Mouse (Mus musculus): Measurements from ENCODE around the gene Mfsd8. TPM values are rescaled to one million over a fixed set of nuclear protein-coding genes. Genes with fewer than 3 reads are reported as not detected.

The Mfsd8 gene
- polyA plus RNA-seq, 1 experiment: 2.6 TPM

DNA sequence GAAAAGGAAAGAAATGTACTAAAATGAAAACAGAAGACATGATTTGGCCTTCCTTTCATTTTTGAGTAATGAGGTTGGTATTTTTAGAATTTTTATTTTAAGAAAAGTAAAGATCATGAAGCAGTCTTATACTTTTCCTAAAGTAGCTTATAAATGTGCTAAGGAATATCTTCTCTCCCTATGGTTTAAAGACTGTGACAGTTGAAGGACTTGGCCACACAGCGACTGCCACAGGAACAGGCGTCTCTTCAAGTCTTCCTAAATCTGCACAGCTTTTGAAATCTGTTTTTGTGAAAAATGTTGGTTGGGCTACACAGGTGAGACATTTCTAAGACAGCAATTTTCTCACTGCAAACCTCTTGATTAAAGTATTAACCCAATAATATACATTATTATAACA is 33.4 kb downstream of the Mfsd8 start:
- TF ChIP-seq POLR2A (IDR thresholded peaks at IDR 0.05; ENCODE audit: low read depth, low read length) (no peak), CTCF (IDR thresholded peaks at IDR 0.05; ENCODE audit: extremely low read depth, insufficient read depth, insufficient read length, insufficient replicate concordance) (no peak)
- 99% methylated on average over 2 of the region's 2 CpGs for WGBS
- H3K4me3 ChIP-seq (ENCODE audit: extremely low read depth, insufficient read depth, insufficient read length): no peak overlapping the region
- no peaks in the 10 kb centered on the region for H3K27me3 ChIP-seq (ENCODE audit: control insufficient read depth, insufficient read depth, low read length)
- no peaks in the 10 kb centered on the region for H3K4me1 ChIP-seq (ENCODE audit: control insufficient read depth, insufficient read depth, insufficient read length)
- no peak overlapping the region for H3K27ac ChIP-seq (ENCODE audit: insufficient read depth, low read length)
- H3K36me3 ChIP-seq (ENCODE audit: control insufficient read depth, insufficient read depth, low read length): peaks cover 9% of the 10 kb centered on the region
- no peak for DNase-seq (ENCODE audit: low read depth in 1 of 2, low spot score in 2 of 2)

DNA sequence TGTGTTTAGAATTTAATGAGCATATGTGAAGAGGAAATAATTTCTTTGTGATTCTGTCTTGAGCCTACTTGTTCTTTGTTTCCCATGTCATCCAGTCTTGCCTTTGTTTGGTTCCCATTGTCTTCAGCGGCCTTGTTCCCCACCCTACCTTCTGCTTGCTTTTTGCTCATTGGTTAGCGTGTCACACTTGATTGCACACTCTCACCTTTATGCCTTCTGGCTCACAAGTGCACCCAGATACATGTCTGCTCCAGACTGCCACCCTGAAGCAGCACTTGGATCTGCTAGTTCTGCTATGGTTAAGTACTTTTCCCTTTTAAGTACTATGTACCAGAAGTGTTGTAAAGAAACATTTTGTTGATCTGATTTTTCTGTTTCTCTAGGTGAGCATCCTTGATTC is 36.8 kb downstream of the Mfsd8 start:
- H3K4me3 ChIP-seq (ENCODE audit: extremely low read depth, insufficient read depth, insufficient read length): no peak overlapping the region
- H3K36me3 ChIP-seq (ENCODE audit: control insufficient read depth, insufficient read depth, low read length): peaks cover 8% of the 10 kb centered on the region
- WGBS: 92% methylated on average over 2 of the region's 2 CpGs
- no peak for TF ChIP-seq POLR2A (IDR thresholded peaks at IDR 0.05; ENCODE audit: low read depth, low read length)
- TF ChIP-seq CTCF (IDR thresholded peaks at IDR 0.05; ENCODE audit: extremely low read depth, insufficient read depth, insufficient read length, insufficient replicate concordance): no peak
- DNase-seq (ENCODE audit: low read depth in 1 of 2, low spot score in 2 of 2): no peak
- no peak overlapping the region for H3K27ac ChIP-seq (ENCODE audit: insufficient read depth, low read length)
- H3K4me1 ChIP-seq (ENCODE audit: control insufficient read depth, insufficient read depth, insufficient read length): no peaks in the 10 kb centered on the region
- H3K27me3 ChIP-seq (ENCODE audit: control insufficient read depth, insufficient read depth, low read length): no peaks in the 10 kb centered on the region

DNA sequence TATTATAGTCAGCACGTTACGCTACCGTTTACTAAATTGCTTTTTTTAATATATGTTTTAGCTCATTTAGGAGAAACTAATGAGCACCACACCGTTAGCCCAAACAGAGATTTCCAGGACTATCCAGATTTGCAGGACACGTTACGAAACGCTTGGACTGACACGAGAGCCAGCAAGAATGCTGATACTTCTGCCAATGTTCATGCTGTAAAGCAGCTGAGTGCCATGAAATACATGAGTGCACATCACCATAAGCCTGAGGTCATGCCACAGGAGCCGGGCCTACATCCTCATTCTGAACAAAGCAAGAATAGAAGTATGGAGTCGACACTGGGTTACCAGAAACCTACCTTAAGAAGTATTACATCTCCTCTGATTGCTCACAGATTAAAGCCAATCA is 38.0 kb downstream of the Mfsd8 start:
- no peak for DNase-seq (ENCODE audit: low read depth in 1 of 2, low spot score in 2 of 2)
- no peak for TF ChIP-seq POLR2A (IDR thresholded peaks at IDR 0.05; ENCODE audit: low read depth, low read length)
- no peak; the same call in 1 of the 2 replicates for TF ChIP-seq CTCF (IDR thresholded peaks at IDR 0.05; ENCODE audit: extremely low read depth, insufficient read depth, insufficient read length, insufficient replicate concordance)
- WGBS: 96% methylated on average over 10 of the region's 10 CpGs
- H3K4me1 ChIP-seq (ENCODE audit: control insufficient read depth, insufficient read depth, insufficient read length): no peaks in the 10 kb centered on the region
- no peak overlapping the region for H3K4me3 ChIP-seq (ENCODE audit: extremely low read depth, insufficient read depth, insufficient read length)
- H3K27ac ChIP-seq (ENCODE audit: insufficient read depth, low read length): no peak overlapping the region
- H3K36me3 ChIP-seq (ENCODE audit: control insufficient read depth, insufficient read depth, low read length): peaks cover 7% of the 10 kb centered on the region
- no peaks in the 10 kb centered on the region for H3K27me3 ChIP-seq (ENCODE audit: control insufficient read depth, insufficient read depth, low read length)

DNA sequence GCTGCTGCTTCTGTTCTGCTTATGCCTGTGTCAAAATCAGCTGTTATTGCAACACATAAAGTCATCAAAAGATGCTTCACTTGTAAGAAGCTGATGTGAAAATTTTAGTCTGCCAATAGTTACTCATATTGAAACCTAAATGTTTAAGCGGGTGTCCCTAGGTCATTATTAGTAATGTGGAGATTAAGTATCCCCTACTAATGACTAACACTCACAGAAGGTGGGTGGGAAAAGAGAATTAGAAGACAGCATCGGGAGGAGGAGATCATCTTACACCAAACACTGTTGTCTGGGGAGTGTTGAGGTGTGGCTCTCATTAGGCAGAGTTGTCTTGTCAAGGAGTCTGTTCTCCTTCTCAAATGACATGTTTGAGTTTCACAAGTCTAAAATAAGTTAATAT is 39.8 kb downstream of the Mfsd8 start:
- no peaks in the 10 kb centered on the region for H3K4me1 ChIP-seq (ENCODE audit: control insufficient read depth, insufficient read depth, insufficient read length)
- no peak overlapping the region for H3K27ac ChIP-seq (ENCODE audit: insufficient read depth, low read length)
- H3K36me3 ChIP-seq (ENCODE audit: control insufficient read depth, insufficient read depth, low read length): peaks cover 5% of the 10 kb centered on the region
- no peak for TF ChIP-seq CTCF (IDR thresholded peaks at IDR 0.05; ENCODE audit: extremely low read depth, insufficient read depth, insufficient read length, insufficient replicate concordance)
- no peak for TF ChIP-seq POLR2A (IDR thresholded peaks at IDR 0.05; ENCODE audit: low read depth, low read length)
- DNase-seq (ENCODE audit: low read depth in 1 of 2, low spot score in 2 of 2): no peak
- H3K4me3 ChIP-seq (ENCODE audit: extremely low read depth, insufficient read depth, insufficient read length): no peak overlapping the region
- H3K27me3 ChIP-seq (ENCODE audit: control insufficient read depth, insufficient read depth, low read length): no peaks in the 10 kb centered on the region
- WGBS: 88% methylated on average over 2 of the region's 2 CpGs

DNA sequence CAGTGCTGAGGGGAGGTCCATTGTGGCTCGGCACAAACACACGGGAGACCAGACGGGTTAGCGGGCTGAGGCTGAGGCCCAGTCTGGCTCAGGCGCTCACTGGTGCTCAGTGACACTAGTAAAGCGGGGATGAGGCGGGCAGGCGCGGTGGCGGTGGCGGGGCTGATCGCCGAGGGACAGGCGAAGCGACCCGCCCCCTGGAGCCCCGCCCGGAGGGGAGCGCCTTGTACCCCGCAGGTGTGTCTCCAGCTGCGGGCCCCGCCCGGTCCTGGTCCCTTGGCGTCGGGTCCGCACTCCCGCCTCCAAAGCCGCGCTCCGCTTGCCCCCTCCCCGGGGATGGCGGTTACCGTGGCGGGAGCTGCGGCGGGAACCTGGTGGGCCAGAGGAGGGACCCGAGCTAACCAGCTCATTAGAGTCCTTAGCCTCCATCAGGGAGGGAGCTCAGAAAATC is 46.3 kb downstream of the Mfsd8 start:
- peak overlapping the region; percentile 35; the same call in 1 of the 2 replicates for H3K27ac ChIP-seq (ENCODE audit: insufficient read depth, low read length)
- peaks cover 2% of the 10 kb centered on the region; the same call in 1 of the 2 replicates for H3K36me3 ChIP-seq (ENCODE audit: control insufficient read depth, insufficient read depth, low read length)
- DNase-seq (ENCODE audit: low read depth in 1 of 2, low spot score in 2 of 2): peak in 1 of 2 experiments; percentile 37
- WGBS: under 1% methylated on average over 37 of the region's 37 CpGs
- no peaks in the 10 kb centered on the region for H3K27me3 ChIP-seq (ENCODE audit: control insufficient read depth, insufficient read depth, low read length)
- peaks cover 6% of the 10 kb centered on the region for H3K4me1 ChIP-seq (ENCODE audit: control insufficient read depth, insufficient read depth, insufficient read length)
- H3K4me3 ChIP-seq (ENCODE audit: extremely low read depth, insufficient read depth, insufficient read length): peak overlapping the region; percentile 87
- no peak for TF ChIP-seq POLR2A (IDR thresholded peaks at IDR 0.05; ENCODE audit: low read depth, low read length)
- no peak for TF ChIP-seq CTCF (IDR thresholded peaks at IDR 0.05; ENCODE audit: extremely low read depth, insufficient read depth, insufficient read length, insufficient replicate concordance)

DNA sequence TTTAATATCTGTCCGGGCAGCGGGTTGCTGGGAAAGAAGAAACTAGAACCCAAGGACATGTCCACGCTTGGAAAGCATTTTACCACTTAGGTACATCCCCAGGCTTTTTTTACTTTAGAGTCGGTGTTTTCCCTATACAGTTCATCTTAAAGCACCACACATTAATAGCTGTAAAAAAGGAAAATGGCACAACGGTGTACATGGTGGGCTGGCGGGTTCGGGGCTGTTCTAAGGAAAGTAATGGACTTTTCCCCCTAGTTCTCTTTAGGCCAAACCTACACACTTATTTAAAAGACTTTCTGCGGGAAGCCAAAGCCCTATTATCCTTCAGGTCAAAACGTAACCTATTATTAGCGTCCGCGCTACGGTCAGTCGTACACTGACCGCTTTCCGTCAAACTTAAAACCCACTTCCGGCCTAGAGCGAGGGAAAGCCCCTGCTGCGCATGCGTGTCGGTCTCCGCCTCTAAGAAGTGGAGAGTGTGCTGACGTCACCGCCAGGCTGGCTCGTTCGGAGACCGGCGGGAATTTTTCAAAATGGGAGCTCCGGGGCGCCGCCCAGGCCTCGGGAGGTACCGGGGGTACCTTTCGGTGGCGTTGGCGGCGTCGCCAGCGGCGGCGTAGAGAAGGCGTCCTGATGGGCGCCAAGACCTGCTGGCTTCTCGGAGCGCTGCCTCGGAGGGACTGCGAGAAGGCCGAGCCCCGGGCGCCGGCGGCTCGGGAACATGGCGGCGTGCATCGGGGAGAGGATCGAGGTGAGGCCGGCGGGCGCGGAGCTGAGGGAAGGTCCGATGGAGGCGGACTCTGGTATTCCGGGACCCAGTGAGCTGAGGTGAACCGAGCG is 46.9 kb downstream of the Mfsd8 start, which contains the start of gene Plk4:
Plk4 (plus strand) TSS at position 490 of the 843 bp plus-strand sequence.
- TF ChIP-seq CTCF (IDR thresholded peaks at IDR 0.05; ENCODE audit: extremely low read depth, insufficient read depth, insufficient read length, insufficient replicate concordance) (no peak), POLR2A (IDR thresholded peaks at IDR 0.05; ENCODE audit: low read depth, low read length) (peak; percentile 56; the same call in 1 of the 2 replicates)
- Histone ChIP-seq H3K4me1 (ENCODE audit: control insufficient read depth, insufficient read depth, insufficient read length) (peaks cover 6% of the 10 kb centered on the region), H3K27ac (ENCODE audit: insufficient read depth, low read length) (peak within 1 kb of the TSS; percentile 35), H3K36me3 (ENCODE audit: control insufficient read depth, insufficient read depth, low read length) (no peaks in the 10 kb centered on the region), H3K4me3 (ENCODE audit: extremely low read depth, insufficient read depth, insufficient read length) (peak within 1 kb of the TSS; percentile 87), H3K27me3 (ENCODE audit: control insufficient read depth, insufficient read depth, low read length) (no peaks in the 10 kb centered on the region)
- 3% methylated on average over 66 of the region's 66 CpGs for WGBS
- peak; percentile 90 to 96 for DNase-seq (ENCODE audit: low read depth in 1 of 2, low spot score in 2 of 2)

DNA sequence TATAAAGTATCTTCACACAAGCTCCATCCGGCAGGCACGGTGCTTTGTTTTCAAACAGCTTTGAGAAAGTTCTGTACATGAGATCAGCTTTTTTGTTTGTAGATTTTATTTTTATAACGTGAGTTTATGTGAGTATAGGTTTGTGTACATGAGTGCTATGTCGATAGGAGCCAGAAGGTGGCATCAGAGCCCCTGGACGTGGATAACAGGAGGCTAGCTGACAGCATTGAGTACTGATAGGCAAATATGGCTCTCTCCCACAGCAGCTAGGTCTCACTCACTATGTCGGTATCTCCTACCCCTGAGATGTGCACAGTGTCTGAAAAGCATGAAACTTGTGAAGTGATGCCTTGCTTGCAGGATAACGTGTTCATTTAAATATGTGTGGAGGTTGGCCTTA is 48.2 kb downstream of the Mfsd8 start:
- Histone ChIP-seq H3K4me3 (ENCODE audit: extremely low read depth, insufficient read depth, insufficient read length) (no peak overlapping the region), H3K4me1 (ENCODE audit: control insufficient read depth, insufficient read depth, insufficient read length) (peaks cover 6% of the 10 kb centered on the region), H3K36me3 (ENCODE audit: control insufficient read depth, insufficient read depth, low read length) (no peaks in the 10 kb centered on the region), H3K27ac (ENCODE audit: insufficient read depth, low read length) (no peak overlapping the region), H3K27me3 (ENCODE audit: control insufficient read depth, insufficient read depth, low read length) (no peaks in the 10 kb centered on the region)
- 56% methylated on average over 7 of the region's 7 CpGs for WGBS
- DNase-seq (ENCODE audit: low read depth in 1 of 2, low spot score in 2 of 2): peak; percentile 53 to 65
- TF ChIP-seq POLR2A (IDR thresholded peaks at IDR 0.05; ENCODE audit: low read depth, low read length) (no peak), CTCF (IDR thresholded peaks at IDR 0.05; ENCODE audit: extremely low read depth, insufficient read depth, insufficient read length, insufficient replicate concordance) (peak; percentile 25; the same call in 1 of the 2 replicates)

All from spleen, adult 2 months (tissue).